Mouse (Mus musculus) embryonic facial prominence, embryonic 15.5 days (tissue): ENCODE data around the gene Ociad2. TPM values are rescaled to one million over a fixed set of nuclear protein-coding genes. Genes with fewer than 3 reads are reported as not detected.

ENCODE experiments used
- ATAC-seq: fragments of 200-750 bp; cut with Nextera tagmentation; 2 replicates; pipeline ENCODE4 v1.8.0; 2017; ENCODE audit warnings: low read depth, moderate TSS enrichment; ENCODE audit not compliant: insufficient number of reproducible peaks, low FRiP score, low TSS enrichment
- H3K27ac ChIP-seq: fragments of 300-500 bp; sonication (generic); replicated peaks from 2 replicates; pipeline ENCODE4 v1.5.1; 2015; ENCODE audit warnings: mild to moderate bottlenecking, inconsistent platforms
- H3K27me3 ChIP-seq: fragments of 300-500 bp; sonication (generic); 2 replicates; pipeline ENCODE4 v1.6.1; 2015; ENCODE audit warnings: inconsistent platforms
- H3K36me3 ChIP-seq: fragments of 300-500 bp; sonication (generic); 2 replicates; pipeline ENCODE4 v1.6.1; 2015; ENCODE audit warnings: mild to moderate bottlenecking, inconsistent platforms
- H3K4me1 ChIP-seq: fragments of 300-500 bp; sonication (generic); 2 replicates; pipeline ENCODE4 v1.6.1; 2015; ENCODE audit warnings: inconsistent platforms
- H3K4me2 ChIP-seq: fragments of 300-500 bp; sonication (generic); replicated peaks from 2 replicates; pipeline ENCODE4 v1.6.1; 2015; ENCODE audit warnings: mild to moderate bottlenecking, inconsistent platforms
- H3K4me3 ChIP-seq: fragments of 300-500 bp; sonication (generic); replicated peaks from 2 replicates; pipeline ENCODE4 v1.5.1; 2015; ENCODE audit warnings: mild to moderate bottlenecking, inconsistent platforms
- H3K9ac ChIP-seq: fragments of 300-500 bp; sonication (generic); 2 replicates; pipeline ENCODE4 v1.6.1; 2015; ENCODE audit warnings: inconsistent platforms
- H3K9me3 ChIP-seq: fragments of 300-500 bp; sonication (generic); replicated peaks from 2 replicates; pipeline ENCODE4 v1.6.1; 2016; ENCODE audit warnings: inconsistent platforms
- WGBS: fragments of 180-500 bp; shearing (Covaris S2); methylation state at CpG from one replicate; pipeline ENCODE4 v1.1.7; 2015; 5-methylcytosine and 5-hydroxymethylcytosine counted together
- polyA plus RNA-seq: library from polyadenylated mRNA; unstranded; fragments of >200 nt; fragmentation: Nextera tagmentation; extraction: Ambion mirVana; gene quantifications from 2 replicates; pipeline ENCODE4 v1.2.1, GENCODE M21; 2015

Ociad2 gene
- polyA plus RNA-seq, 1 experiment from 2014 or later = 13.5 TPM

DNA sequence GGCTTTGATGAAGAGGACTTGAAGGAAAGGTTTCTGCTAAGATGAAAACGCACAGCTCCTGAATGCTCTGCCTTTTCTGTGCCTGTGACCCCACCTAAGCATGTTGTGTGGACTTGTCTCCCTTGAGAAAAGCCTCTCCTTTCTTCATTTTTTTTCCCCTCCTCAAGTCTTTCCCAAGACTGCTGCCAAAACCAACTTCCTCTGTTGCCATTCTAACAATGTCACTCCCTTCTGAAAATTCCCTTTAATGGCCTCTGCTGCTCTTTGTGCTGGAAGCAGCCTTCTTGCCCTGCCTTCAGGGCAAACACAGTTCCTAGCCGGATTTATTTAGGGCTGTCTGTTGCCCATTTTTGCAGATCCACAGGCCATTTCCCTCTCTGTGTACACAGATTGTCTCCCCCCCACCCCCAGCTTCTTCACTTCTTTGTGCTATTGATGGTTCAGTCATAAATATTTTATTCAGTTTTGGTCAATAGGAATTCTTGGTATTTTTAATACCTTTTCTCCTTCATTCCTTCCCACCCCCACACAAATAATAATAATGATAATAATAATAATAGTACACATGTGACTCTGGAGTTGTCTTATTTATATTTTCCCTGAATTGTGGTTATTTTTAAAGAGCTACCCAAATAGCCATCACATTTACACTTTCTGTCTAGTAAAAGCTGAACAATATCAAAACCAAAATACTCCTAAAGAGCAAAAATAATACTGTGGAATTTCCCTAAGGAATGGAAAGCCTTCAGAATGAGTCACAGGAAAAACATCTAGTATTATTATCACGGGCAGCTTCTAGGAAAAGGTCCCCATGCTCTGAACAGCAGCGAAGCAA is 60.9 kb downstream of the Ociad2 start:
- peak overlapping the region; percentile 63 for H3K27ac ChIP-seq
- H3K4me1 ChIP-seq = peaks cover 6% of the 10 kb centered on the region
- no peak overlapping the region for H3K4me3 ChIP-seq
- no peaks in the 10 kb centered on the region for H3K27me3 ChIP-seq
- no peaks in the 10 kb centered on the region for H3K9me3 ChIP-seq
- no peak for ATAC-seq
- H3K9ac ChIP-seq = no peak overlapping the region
- H3K36me3 ChIP-seq = no peaks in the 10 kb centered on the region
- WGBS = 43% methylated on average over 4 of the region's 4 CpGs
- H3K4me2 ChIP-seq = no peak overlapping the region

DNA sequence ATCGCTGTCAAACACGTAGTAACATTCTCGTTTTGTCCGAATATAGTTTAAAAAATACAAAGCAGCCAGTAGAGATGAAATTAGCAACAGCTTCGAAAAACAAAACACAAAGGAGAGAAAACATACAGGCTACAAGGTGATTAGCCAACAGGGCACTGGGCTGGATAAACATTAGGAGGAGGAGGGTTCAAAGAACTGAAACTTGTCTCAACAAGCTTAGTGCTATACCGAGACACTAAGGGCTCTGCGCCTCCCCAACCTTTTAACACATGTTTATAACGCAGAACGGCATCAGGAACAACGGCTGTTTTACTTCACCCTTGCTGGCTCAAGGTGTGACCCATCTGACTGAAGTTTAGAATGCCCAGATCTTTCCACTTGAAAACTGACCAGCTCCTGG is 61.6 kb downstream of the Ociad2 start:
- peak overlapping the region; percentile 63 for H3K27ac ChIP-seq
- H3K27me3 ChIP-seq = no peaks in the 10 kb centered on the region
- 0 out of 2 replicates have a peak overlapping the region, but pooled peaks have one; percentile 3 for H3K4me2 ChIP-seq
- H3K4me3 ChIP-seq = no peak overlapping the region
- 40% methylated on average over 10 of the region's 10 CpGs for WGBS
- no peaks in the 10 kb centered on the region for H3K36me3 ChIP-seq
- H3K9ac ChIP-seq = no peak overlapping the region
- no peak for ATAC-seq
- no peaks in the 10 kb centered on the region for H3K9me3 ChIP-seq
- H3K4me1 ChIP-seq = peaks cover 6% of the 10 kb centered on the region

DNA sequence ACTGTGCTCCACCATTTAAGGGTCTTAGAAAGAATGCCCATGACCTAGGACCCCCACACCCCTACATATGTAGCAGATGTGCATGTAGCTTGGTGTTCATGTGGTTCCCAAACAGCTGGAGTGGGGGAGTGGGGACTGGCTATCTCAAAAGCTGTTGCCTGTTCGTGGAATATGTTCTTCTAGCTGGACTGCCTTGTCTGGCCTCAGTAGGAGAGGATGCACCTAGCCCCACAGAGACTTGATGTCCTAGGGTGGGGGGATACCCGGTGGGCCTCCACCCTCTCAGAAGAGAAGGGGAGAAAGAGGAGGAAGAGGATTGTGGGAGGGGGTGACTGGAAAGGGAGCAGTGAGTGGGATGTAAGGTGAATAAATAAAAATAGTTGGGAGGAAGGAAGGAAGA is 65.9 kb downstream of the Ociad2 start:
- no peak for ATAC-seq
- no peaks in the 10 kb centered on the region for H3K27me3 ChIP-seq
- H3K36me3 ChIP-seq = no peaks in the 10 kb centered on the region
- no peak overlapping the region for H3K27ac ChIP-seq
- no peak overlapping the region for H3K4me2 ChIP-seq
- peaks cover 6% of the 10 kb centered on the region for H3K4me1 ChIP-seq
- WGBS = 83% methylated on average over 2 of the region's 2 CpGs
- H3K9ac ChIP-seq = no peak overlapping the region
- H3K4me3 ChIP-seq = no peak overlapping the region
- no peaks in the 10 kb centered on the region for H3K9me3 ChIP-seq

DNA sequence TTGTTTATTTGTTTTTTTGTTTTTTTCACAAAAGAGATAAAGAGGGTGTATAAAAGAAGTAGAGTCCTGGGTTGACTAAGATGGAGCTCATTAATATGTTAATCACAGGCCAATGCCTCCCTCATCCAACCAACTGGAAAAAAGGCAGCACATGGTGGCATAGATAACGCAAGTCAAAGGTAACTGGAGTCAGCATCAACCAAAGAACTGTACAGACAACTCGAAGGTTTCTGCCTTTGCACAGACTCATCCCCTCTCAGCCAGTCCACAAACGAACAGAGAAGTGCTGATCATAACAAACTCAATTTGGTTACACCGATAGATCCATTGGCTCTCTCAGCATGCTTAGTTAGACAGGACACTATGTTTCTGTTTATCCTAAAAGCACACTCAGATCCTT is 67.7 kb downstream of the Ociad2 start:
- H3K4me2 ChIP-seq = no peak overlapping the region
- no peaks in the 10 kb centered on the region for H3K9me3 ChIP-seq
- ATAC-seq = no peak
- no peak overlapping the region for H3K27ac ChIP-seq
- no peaks in the 10 kb centered on the region for H3K27me3 ChIP-seq
- no peak overlapping the region for H3K9ac ChIP-seq
- WGBS = 77% methylated on average over 4 of the region's 4 CpGs
- H3K4me3 ChIP-seq = no peak overlapping the region
- no peaks in the 10 kb centered on the region for H3K36me3 ChIP-seq
- H3K4me1 ChIP-seq = no peaks in the 10 kb centered on the region; the same call in 1 of the 2 replicates

Other genes starting within 250 kb of the Ociad2 start
- gene Fryl, start 84.4 kb downstream of the Ociad2 start, polyA plus RNA-seq = 30.8 and 31.3 TPM in 2 replicates
- gene Ociad1, start 48.2 kb downstream of the Ociad2 start, polyA plus RNA-seq = 234 and 236 TPM in 2 replicates
- gene Cwh43, start 65.0 kb upstream of the Ociad2 start, polyA plus RNA-seq = 5.2 and 5.8 TPM in 2 replicates
- gene Dcun1d4, start 140.0 kb upstream of the Ociad2 start, polyA plus RNA-seq = 19.0 and 20.1 TPM in 2 replicates